Mouse (Mus musculus): ENCODE results near the gene 1810065E05Rik. TPM values are rescaled to one million over a fixed set of nuclear protein-coding genes. Genes with fewer than 3 reads are reported as not detected.

Gene 1810065E05Rik
- polyA plus RNA-seq, 1 experiment = 1.0 TPM

DNA sequence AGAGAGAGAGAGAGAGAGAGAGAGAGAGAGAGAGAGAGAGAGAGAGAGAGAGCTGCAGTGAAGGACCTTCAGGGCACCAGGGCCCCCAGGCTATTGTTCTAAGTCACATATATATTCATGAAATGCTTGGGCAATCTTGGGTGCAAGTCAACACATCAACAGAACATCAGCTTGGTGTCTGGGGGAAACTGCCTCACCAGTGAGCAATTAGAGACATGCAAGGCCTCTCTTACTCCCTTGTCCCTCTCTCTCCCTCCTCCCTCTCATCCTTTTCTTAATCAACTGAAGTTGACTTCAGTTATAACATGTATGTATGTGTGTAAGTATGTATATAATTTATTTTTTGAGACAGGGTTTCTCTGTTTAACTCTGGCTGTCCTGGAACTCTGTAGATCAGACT is 41.3 kb downstream of the 1810065E05Rik start, which contains the start of gene Olfr30:
TSS of gene Olfr30 (minus strand) at position 101 of the 400 bp plus-strand sequence.
- no peaks in the 10 kb centered on the region for H3K27me3 ChIP-seq (ENCODE audit: control insufficient read depth, insufficient read depth, low read length)
- no peaks in the 10 kb centered on the region for H3K36me3 ChIP-seq (ENCODE audit: control insufficient read depth, insufficient read depth, low read length)
- TF ChIP-seq CTCF (IDR thresholded peaks at IDR 0.05; ENCODE audit: extremely low read depth, insufficient read length, insufficient replicate concordance, low read depth, low read length) (no peak), POLR2A (IDR thresholded peaks at IDR 0.05; ENCODE audit: low read depth, low read length) (no peak)
- no peaks in the 10 kb centered on the region for H3K4me1 ChIP-seq (ENCODE audit: control insufficient read depth, insufficient read depth, insufficient read length, low read length)
- no peak within 1 kb of the TSS for H3K27ac ChIP-seq (ENCODE audit: insufficient read depth, low read depth, low read length)
- no peak within 1 kb of the TSS for H3K4me3 ChIP-seq (ENCODE audit: low read depth, low read length)

Other genes with a start within 250 kb of the 1810065E05Rik start
- 8.3 and 13.9 TPM in 2 replicates for gene Mrpl22, start 249.4 kb upstream of the 1810065E05Rik start, polyA plus RNA-seq (2012; rRNA removed)
- 10.8 and 27.7 TPM in 2 replicates for gene Igtp, start 221.6 kb upstream of the 1810065E05Rik start, polyA plus RNA-seq (2012; rRNA removed)
- 7.1 and 22.7 TPM in 2 replicates for gene Irgm2, start 221.5 kb upstream of the 1810065E05Rik start, polyA plus RNA-seq (2012; rRNA removed)
- gene 4930438A08Rik, start 146.3 kb upstream of the 1810065E05Rik start, polyA plus RNA-seq (2012; rRNA removed) = 0.28 and 0.71 TPM in 2 replicates
- gene Zfp692, start 114.0 kb upstream of the 1810065E05Rik start, polyA plus RNA-seq (2012; rRNA removed) = 14.1 and 15.8 TPM in 2 replicates
- 17.5 and 17.8 TPM in 2 replicates for gene Zfp672, start 90.8 kb upstream of the 1810065E05Rik start, polyA plus RNA-seq (2012; rRNA removed)
- 14.9 and 22.7 TPM in 2 replicates for gene Sh3bp5l, start 90.4 kb upstream of the 1810065E05Rik start, polyA plus RNA-seq (2012; rRNA removed)
- gene Lypd8, start 42.1 kb upstream of the 1810065E05Rik start, polyA plus RNA-seq (2012; rRNA removed) = 1,520 and 2,382 TPM in 2 replicates
- not detected in 2 replicates for gene Gm12253, start 11.4 kb downstream of the 1810065E05Rik start, polyA plus RNA-seq (2012; rRNA removed)
- gene Lypd9, start 31.8 kb downstream of the 1810065E05Rik start, polyA plus RNA-seq (2012; rRNA removed) = not detected in 2 replicates
- gene Olfr30, start 41.2 kb downstream of the 1810065E05Rik start, polyA plus RNA-seq (2012; rRNA removed) = not detected in 2 replicates
- not detected in 2 replicates for gene Olfr332, start 71.4 kb downstream of the 1810065E05Rik start, polyA plus RNA-seq (2012; rRNA removed)
- not detected in 2 replicates for gene Olfr331, start 81.5 kb downstream of the 1810065E05Rik start, polyA plus RNA-seq (2012; rRNA removed)
- not detected in 2 replicates for gene Olfr330, start 113.7 kb downstream of the 1810065E05Rik start, polyA plus RNA-seq (2012; rRNA removed)
- not detected in 2 replicates for gene Olfr329-ps, start 125.3 kb downstream of the 1810065E05Rik start, polyA plus RNA-seq (2012; rRNA removed)
- not detected in 2 replicates for gene Olfr328, start 134.5 kb downstream of the 1810065E05Rik start, polyA plus RNA-seq (2012; rRNA removed)
- not detected in 2 replicates for gene Olfr224, start 149.4 kb downstream of the 1810065E05Rik start, polyA plus RNA-seq (2012; rRNA removed)
- gene Olfr325, start 156.6 kb downstream of the 1810065E05Rik start, polyA plus RNA-seq (2012; rRNA removed) = not detected in 2 replicates
- not detected in 2 replicates for gene Olfr324, start 174.0 kb downstream of the 1810065E05Rik start, polyA plus RNA-seq (2012; rRNA removed)
- gene 2210407C18Rik, start 195.0 kb downstream of the 1810065E05Rik start, polyA plus RNA-seq (2012; rRNA removed) = 32.8 and 181 TPM in 2 replicates
- gene Olfr323, start 209.4 kb downstream of the 1810065E05Rik start, polyA plus RNA-seq (2012; rRNA removed) = not detected in 2 replicates
- 0.05 TPM in 1 of 2 replicates, not detected in the other for gene Trim58, start 219.4 kb downstream of the 1810065E05Rik start, polyA plus RNA-seq (2012; rRNA removed)
- gene Olfr322, start 237.7 kb downstream of the 1810065E05Rik start, polyA plus RNA-seq (2012; rRNA removed) = not detected in 2 replicates